19 mouse cellular contexts compared by ENCODE assay signal in the genomic region with DNA sequence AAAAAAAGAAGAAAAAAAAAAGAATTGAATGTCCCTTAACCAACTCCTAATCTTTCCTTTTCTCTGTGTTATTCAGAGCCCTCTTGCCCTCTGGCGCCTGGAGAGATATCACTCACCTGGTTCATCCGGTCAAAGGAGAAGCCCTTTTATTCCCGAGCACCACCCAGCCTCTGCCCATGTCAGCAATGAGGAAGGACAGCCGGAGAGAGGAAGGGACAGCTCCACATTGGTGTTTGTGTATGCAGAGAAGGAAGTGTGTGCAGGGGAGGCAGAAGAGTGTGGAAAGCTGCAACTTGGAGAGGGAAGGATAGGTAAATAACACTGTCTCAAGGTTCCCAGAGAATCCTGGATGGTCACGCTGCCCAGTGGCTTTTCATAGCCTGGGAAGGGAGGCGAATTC. TPM values are rescaled to one million over a fixed set of nuclear protein-coding genes. Genes with fewer than 3 reads are reported as not detected.
DNase-seq lines count a peak whose midpoint lies in the region; ATAC-seq and TF ChIP-seq lines count a peak whose summit lies in the region.
"Had no signal": no experiment of that assay in that cellular context is flagged by ENCODE, and none has a peak within 500 bp of the region (broad histone marks: within the 10 kb centered on the region; RNA-seq: fewer than 3 reads in every experiment).

No protein-coding gene starts in this region.

- no peak for DNase-seq in heart, postnatal 4 days
- DNase-seq in lung, postnatal 4 days: no peak
- DNase-seq in stomach, postnatal 0 days (ENCODE audit: low spot score): no peak
- DNase-seq in gastrocnemius, adult 2 months: no peak
- DNase-seq: kidney, adult 11 months; retina, postnatal 1 day; right cerebral cortex, postnatal 4 days; thymus, adult 2 months had no signal

- TF ChIP-seq EP300 in stomach, postnatal 0 days (optimal IDR thresholded peaks at IDR 0.05): no peak

- TF ChIP-seq CTCF in stomach, postnatal 0 days (IDR thresholded peaks at IDR 0.05; ENCODE audit: low read depth): no peak
- no peak for TF ChIP-seq CTCF in gastrocnemius, adult 2 months (IDR thresholded peaks at IDR 0.05)

- 0 out of 2 replicates have a peak overlapping the region, but pooled peaks have one; percentile 21 for H3K27ac ChIP-seq in heart, embryonic 13.5 days (replicated peaks)
- peak overlapping the region; percentile 7; the same call in 1 of the 2 replicates for H3K27ac ChIP-seq in lung, embryonic 16.5 days (ENCODE audit: low read length)
- peak overlapping the region; percentile 49; the same call in 1 of the 2 replicates for H3K27ac ChIP-seq in stomach, postnatal 0 days (replicated peaks)
- H3K27ac ChIP-seq in gastrocnemius, adult 2 months: no peak overlapping the region; the same call in 1 of the 2 replicates
- H3K27ac ChIP-seq: embryonic facial prominence, embryonic 12.5 days; forebrain, embryonic 15.5 days; hindbrain, embryonic 15.5 days; left cerebral cortex, adult 2 months; limb, embryonic 12.5 days; liver, embryonic 14.5 days; midbrain, embryonic 15.5 days had no signal

- H3K4me1 ChIP-seq in heart, embryonic 13.5 days: peaks cover 34% of the 10 kb centered on the region
- H3K4me1 ChIP-seq in lung, embryonic 16.5 days (replicated peaks; ENCODE audit: control insufficient read depth, insufficient read depth, low read length): peaks cover 15% of the 10 kb centered on the region
- peaks cover 49% of the 10 kb centered on the region for H3K4me1 ChIP-seq in megakaryocyte, embryonic 14.5 days
- no peaks in the 10 kb centered on the region for H3K4me1 ChIP-seq in stomach, postnatal 0 days (replicated peaks; ENCODE audit: control insufficient read depth, insufficient read depth)
- H3K4me1 ChIP-seq: embryonic facial prominence, embryonic 12.5 days had no signal

- WGBS in heart, embryonic 13.5 days: 38% methylated on average over 6 of the region's 6 CpGs
- 28% methylated on average over 6 of the region's 6 CpGs for WGBS in lung, embryonic 16.5 days
- 37% methylated on average over 6 of the region's 6 CpGs for WGBS in stomach, postnatal 0 days

- ATAC-seq in heart, embryonic 13.5 days (ENCODE audit: extremely low read depth, insufficient number of reproducible peaks, low FRiP score, low TSS enrichment): no peak
- 0 out of 2 replicates have a peak, but pooled peaks have one; percentile 26 for ATAC-seq in lung, embryonic 16.5 days (ENCODE audit: low read depth)
- ATAC-seq in stomach, postnatal 0 days (ENCODE audit: low FRiP score, low TSS enrichment): 0 out of 2 replicates have a peak, but pooled peaks have one; percentile 47
- ATAC-seq: forebrain, embryonic 15.5 days; midbrain, embryonic 15.5 days had no signal

- peaks cover 22% of the 10 kb centered on the region for H3K27me3 ChIP-seq in heart, embryonic 13.5 days (replicated peaks)
- no peaks in the 10 kb centered on the region for H3K27me3 ChIP-seq in lung, embryonic 16.5 days (ENCODE audit: control insufficient read depth, insufficient read depth, low read depth, low read length)
- H3K27me3 ChIP-seq in megakaryocyte, embryonic 14.5 days (replicated peaks): peaks cover 12% of the 10 kb centered on the region
- no peaks in the 10 kb centered on the region for H3K27me3 ChIP-seq in stomach, postnatal 0 days (ENCODE audit: control insufficient read depth, insufficient read depth, low read length)
- H3K27me3 ChIP-seq: embryonic facial prominence, embryonic 12.5 days; forebrain, embryonic 15.5 days; heart, embryonic 15.5 days; hindbrain, embryonic 15.5 days; limb, embryonic 12.5 days; midbrain, embryonic 15.5 days had no signal

- no peaks in the 10 kb centered on the region for H3K36me3 ChIP-seq in heart, embryonic 13.5 days
- no peaks in the 10 kb centered on the region for H3K36me3 ChIP-seq in lung, embryonic 16.5 days (ENCODE audit: control insufficient read depth, insufficient read depth, low read length)
- H3K36me3 ChIP-seq in megakaryocyte, embryonic 14.5 days (replicated peaks; ENCODE audit: low read length): no peaks in the 10 kb centered on the region
- no peaks in the 10 kb centered on the region for H3K36me3 ChIP-seq in stomach, postnatal 0 days (ENCODE audit: control insufficient read depth, insufficient read depth, low read length)
- H3K36me3 ChIP-seq: embryonic facial prominence, embryonic 12.5 days; forebrain, embryonic 15.5 days; heart, embryonic 15.5 days; hindbrain, embryonic 15.5 days; limb, embryonic 12.5 days; midbrain, embryonic 15.5 days had no signal

- no peak overlapping the region for H3K4me2 ChIP-seq in heart, embryonic 13.5 days
- H3K4me2 ChIP-seq in lung, embryonic 16.5 days (ENCODE audit: low read depth, low read length): no peak overlapping the region
- no peak overlapping the region for H3K4me2 ChIP-seq in stomach, postnatal 0 days (replicated peaks; ENCODE audit: low read depth)
- H3K4me2 ChIP-seq: embryonic facial prominence, embryonic 12.5 days; forebrain, embryonic 15.5 days; heart, embryonic 15.5 days; hindbrain, embryonic 15.5 days; limb, embryonic 12.5 days; midbrain, embryonic 15.5 days had no signal

- intact Hi-C loops in gastrocnemius, adult 2 months (cut with DNase I): no loop called here

- no peaks in the 10 kb centered on the region for H3K9me3 ChIP-seq in heart, embryonic 13.5 days
- H3K9me3 ChIP-seq in lung, embryonic 16.5 days (ENCODE audit: control insufficient read depth, low read length): no peaks in the 10 kb centered on the region
- H3K9me3 ChIP-seq in megakaryocyte, embryonic 14.5 days: peaks cover 8% of the 10 kb centered on the region
- no peaks in the 10 kb centered on the region for H3K9me3 ChIP-seq in stomach, postnatal 0 days (ENCODE audit: control insufficient read depth, low read length)
- H3K9me3 ChIP-seq: embryonic facial prominence, embryonic 12.5 days; forebrain, embryonic 15.5 days; heart, embryonic 15.5 days; hindbrain, embryonic 15.5 days; limb, embryonic 12.5 days; midbrain, embryonic 15.5 days had no signal

- H3K4me3 ChIP-seq in heart, embryonic 13.5 days: no peak overlapping the region
- no peak overlapping the region for H3K4me3 ChIP-seq in lung, embryonic 16.5 days (ENCODE audit: low read length)
- peak overlapping the region; percentile 76 for H3K4me3 ChIP-seq in megakaryocyte, embryonic 14.5 days (replicated peaks)
- H3K4me3 ChIP-seq in stomach, postnatal 0 days (ENCODE audit: low read depth, low read length): no peak overlapping the region
- H3K4me3 ChIP-seq in gastrocnemius, adult 2 months: no peak overlapping the region
- H3K4me3 ChIP-seq: embryonic facial prominence, embryonic 12.5 days; forebrain, embryonic 15.5 days; heart, embryonic 15.5 days; hindbrain, embryonic 15.5 days; left cerebral cortex, adult 2 months; limb, embryonic 12.5 days; midbrain, embryonic 15.5 days had no signal

- no peak overlapping the region for H3K9ac ChIP-seq in heart, embryonic 13.5 days
- no peak overlapping the region for H3K9ac ChIP-seq in lung, embryonic 16.5 days (ENCODE audit: low read length)
- H3K9ac ChIP-seq in stomach, postnatal 0 days (ENCODE audit: low read length): no peak overlapping the region
- H3K9ac ChIP-seq: embryonic facial prominence, embryonic 12.5 days; forebrain, embryonic 15.5 days; heart, embryonic 15.5 days; hindbrain, embryonic 15.5 days; limb, embryonic 12.5 days; liver, embryonic 14.5 days; midbrain, embryonic 15.5 days had no signal

RNA-seq across cellular contexts. Expression of a gene that starts 54.2 kb away (rescaled TPM):
- polyA plus RNA-seq in heart, embryonic 13.5 days (2015; fragmentation: Nextera tagmentation; extraction: Ambion mirVana): 11.7 and 12.4 TPM in 2 replicates
- 1 to 10 TPM; 7.8 to 7.9 TPM for total RNA-seq in heart, postnatal 4 days (2021)
- polyA plus RNA-seq in lung, embryonic 16.5 days (2015; fragmentation: Nextera tagmentation; extraction: Ambion mirVana): 11.5 and 12.1 TPM in 2 replicates
- 3.1 and 5.6 TPM in 2 replicates for polyA plus RNA-seq in megakaryocyte, embryonic 14.5 days (2012; ENCODE audit: insufficient read depth, low replicate concordance)
- 6.6 and 7.3 TPM in 2 replicates for polyA plus RNA-seq in stomach, postnatal 0 days (2015; fragmentation: Nextera tagmentation; extraction: Ambion mirVana)
- total RNA-seq in gastrocnemius, adult 2 months (2021): 10 to 100 TPM; 14.9 to 16.7 TPM
